Mouse (Mus musculus): ENCODE results near the gene Zfp580.

DNA sequence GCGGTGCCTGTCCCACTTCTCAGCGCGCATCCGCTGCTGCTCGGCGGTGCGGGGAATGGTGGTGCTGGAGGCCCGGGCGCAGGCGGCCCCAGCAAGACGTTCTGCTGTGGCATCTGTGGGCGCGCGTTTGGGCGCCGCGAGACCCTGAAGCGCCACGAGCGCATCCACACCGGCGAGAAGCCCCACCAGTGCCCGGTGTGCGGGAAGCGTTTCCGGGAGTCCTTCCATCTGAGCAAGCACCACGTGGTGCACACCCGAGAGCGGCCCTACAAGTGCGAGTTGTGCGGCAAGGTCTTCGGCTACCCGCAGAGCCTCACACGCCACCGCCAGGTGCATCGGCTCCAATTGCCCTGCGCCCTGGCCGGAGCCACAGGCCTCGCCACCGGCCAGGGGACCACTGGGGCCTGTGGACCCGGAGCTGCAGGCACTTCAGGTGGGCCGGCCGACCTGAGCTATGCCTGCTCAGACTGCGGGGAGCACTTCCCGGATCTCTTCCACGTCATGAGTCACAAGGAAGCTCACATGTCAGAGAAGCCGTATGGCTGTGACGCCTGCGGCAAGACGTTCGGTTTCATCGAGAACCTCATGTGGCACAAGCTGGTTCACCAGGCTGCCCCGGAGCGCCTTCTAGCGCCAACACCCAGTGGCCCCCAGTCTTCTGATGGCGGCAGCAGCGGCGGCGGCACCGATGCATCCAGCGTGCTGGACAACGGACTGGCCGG, 20.6 kb upstream of the Zfp580 start:
- no peak for TF ChIP-seq CHD2 (IDR thresholded peaks at IDR 0.05; ENCODE audit: low read depth, low read length)
- no peak for TF ChIP-seq ZC3H11A (IDR thresholded peaks at IDR 0.05; ENCODE audit: borderline replicate concordance, low read depth, low read length)
